Mouse (Mus musculus): ENCODE data around the gene Tiparp.

GRCm38 (mm10) chr3:65549785-65550184 lies 21.6 kb downstream of the Tiparp start:
- TF ChIP-seq CTCF (IDR thresholded peaks at IDR 0.05; ENCODE audit: insufficient read depth, low read length) (no peak), POLR2A (IDR thresholded peaks at IDR 0.05; ENCODE audit: borderline replicate concordance, extremely low read depth, low read depth, low read length) (no peak)

Measured in lung, adult 2 months (tissue).